Mouse (Mus musculus) layer of hippocampus, adult 9-10 months (tissue): ENCODE results near the gene Trmt13.

Experiments used
- DNase-seq: peaks from one replicate; pipeline ENCODE4 v3.0.0; 2022; ENCODE audit warnings: low spot score

Gene Trmt13

DNA sequence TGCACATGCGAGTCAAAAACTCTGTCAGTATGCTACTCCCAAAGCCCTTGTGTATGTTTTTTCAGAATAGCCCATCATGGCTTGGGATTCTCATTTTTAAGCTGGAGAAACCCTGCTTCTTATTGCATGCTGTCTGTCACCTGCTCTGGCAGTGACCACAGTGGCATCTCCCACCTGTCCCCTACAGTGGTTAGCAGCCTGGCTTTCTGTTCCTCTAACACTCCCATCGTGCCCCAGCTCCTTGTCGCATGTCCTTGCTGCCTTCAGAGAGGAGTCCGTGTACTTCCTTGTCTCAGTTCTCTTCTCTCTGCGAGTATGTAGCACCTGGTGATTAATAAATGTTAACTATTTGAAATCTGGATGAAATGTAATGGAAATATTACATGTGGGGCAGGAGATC lies 67.0 kb downstream of the Trmt13 start:
- no peak for DNase-seq

DNA sequence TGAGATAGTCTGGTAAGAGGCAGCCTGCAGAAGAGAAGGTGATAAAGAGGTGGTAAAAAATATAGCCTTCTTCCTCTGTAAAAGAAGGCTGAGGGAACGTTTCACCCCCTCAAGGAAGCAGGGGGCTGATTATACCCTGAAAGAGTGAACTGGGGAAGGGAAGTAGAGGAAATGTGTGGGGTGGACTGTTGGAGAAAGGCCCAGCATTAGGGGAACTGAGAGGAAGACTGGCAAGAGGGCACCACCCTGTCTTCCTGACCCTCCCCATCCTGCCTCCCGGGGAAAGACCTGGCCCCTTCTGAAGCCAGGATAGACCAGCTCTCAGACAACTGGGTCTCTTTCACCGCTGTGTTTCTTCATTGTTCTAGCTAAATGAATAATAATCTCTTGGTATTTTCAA lies 71.9 kb downstream of the Trmt13 start:
- no peak for DNase-seq

DNA sequence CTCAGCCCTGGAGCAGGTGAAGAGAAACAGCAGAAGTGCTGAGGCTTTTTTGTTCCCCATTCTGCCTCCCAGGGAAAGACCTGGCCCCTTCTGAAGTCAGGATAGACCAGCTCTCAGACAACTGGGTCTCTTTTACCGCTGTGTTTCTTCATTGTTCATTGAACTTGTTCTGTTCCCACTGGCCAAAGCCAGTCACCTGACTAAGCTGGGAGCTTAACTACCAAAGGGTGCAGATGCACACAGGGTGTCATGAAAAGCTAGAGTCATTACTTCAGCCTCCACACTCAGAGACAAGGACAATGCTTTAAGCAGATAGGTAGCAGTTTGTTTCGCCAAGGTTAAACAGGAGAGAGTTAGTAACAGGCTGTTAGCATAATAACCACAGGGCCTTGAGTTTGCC lies 72.3 kb downstream of the Trmt13 start:
- DNase-seq, result no peak

DNA sequence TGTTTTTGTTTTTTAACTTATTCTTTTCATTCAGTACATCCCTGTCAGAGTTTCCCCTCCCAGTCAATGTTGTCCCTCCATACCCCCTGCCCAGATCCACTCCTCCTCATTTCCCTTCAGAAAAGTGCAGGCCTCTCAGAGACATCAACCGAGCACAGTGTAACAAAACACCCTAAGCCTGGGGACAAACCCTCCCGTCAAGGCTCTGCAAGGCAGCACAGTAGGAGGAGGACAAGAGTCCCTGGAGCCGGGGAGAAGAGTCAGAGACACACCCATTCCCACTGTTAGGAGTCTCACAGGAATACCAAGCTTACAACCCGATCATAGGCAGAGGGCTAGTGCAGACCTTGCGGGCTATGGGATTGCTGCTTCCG lies 77.2 kb downstream of the Trmt13 start:
- DNase-seq, result no peak

DNA sequence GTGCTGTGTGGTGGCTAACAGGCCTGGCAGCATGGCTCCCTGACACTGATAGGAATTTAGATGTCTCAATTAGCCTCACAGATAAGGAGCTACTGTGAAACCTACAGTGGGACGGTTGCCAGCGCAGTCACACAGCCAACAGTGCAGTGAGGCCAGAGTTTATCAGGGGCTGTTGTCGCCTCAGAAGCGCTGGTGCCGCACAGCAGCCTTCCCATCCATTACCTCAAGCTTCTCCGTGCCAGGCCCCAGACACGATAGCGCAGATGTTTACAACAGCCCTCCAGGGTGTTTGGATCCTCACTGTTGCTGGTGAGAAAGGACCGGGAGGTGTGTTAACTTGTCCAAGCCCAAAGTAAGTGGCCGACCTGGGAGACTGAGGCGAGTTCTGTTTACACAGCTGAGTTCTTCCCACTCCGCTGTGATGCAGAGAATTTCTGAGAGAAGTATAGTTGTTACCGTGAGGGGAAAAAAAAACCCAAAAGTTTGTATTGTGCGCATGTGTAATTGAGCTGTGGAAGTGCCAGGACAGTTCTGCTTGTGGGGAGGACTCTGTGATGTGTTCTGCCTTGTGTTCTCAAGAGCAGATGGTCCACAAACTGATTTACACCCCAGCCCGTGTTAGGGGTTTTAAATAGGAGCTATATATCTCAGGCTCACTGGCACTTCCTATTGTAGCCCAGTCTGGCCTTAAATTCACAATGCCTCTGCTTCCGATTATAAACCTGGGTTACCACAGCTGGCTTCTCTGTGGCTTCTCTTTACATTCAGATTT lies 77.8 kb downstream of the Trmt13 start:
- DNase-seq, result no peak
